Mouse (Mus musculus): ENCODE results near the gene Cfap46. TPM values are rescaled to one million over a fixed set of nuclear protein-coding genes. Genes with fewer than 3 reads are reported as not detected.
"Not testable (repeated sequence)": the region's sequence is repeated elsewhere in the genome, so short reads cannot be mapped to it uniquely, and the experiment has no call there.

Cfap46 gene
- polyA plus RNA-seq, 2 experiments, result 0.17 to 0.31 TPM

DNA sequence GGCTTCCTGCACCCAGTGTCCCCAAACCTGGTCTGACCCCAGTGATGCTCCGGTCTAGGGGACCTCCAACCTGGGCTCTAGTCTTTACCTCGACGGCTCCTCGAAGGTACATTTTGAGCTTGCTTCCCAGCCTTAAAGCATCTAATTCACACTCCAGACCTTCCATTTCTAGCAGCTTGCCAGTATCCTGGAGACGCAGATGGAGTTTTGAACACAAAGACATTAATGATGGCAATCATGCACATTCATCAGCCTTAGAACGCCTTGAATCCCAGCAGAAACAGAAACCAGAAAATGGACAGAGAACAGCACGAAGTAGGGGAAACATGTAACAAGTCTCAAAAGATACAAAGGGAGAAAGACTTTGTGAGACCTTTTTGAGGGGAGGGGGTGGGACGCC is 16.7 kb downstream of the Cfap46 start:
- no peaks in the 10 kb centered on the region for H3K36me3 ChIP-seq (ENCODE audit: control insufficient read depth, insufficient read depth, low read length)
- ATAC-seq (ENCODE audit: low FRiP score, low read depth) (no peak), DNase-seq (ENCODE audit: low spot score) (no peak)
- H3K4me2 ChIP-seq (replicated peaks; ENCODE audit: low read depth, low read length, severe bottlenecking), result no peak overlapping the region
- 81% methylated on average over 8 of the region's 8 CpGs for WGBS
- H3K4me1 ChIP-seq (ENCODE audit: control insufficient read depth, insufficient read depth, low read length), result no peaks in the 10 kb centered on the region
- no peak for TF ChIP-seq POLR2A (IDR thresholded peaks at IDR 0.05; ENCODE audit: borderline replicate concordance, extremely low read depth, insufficient read depth, insufficient read length)
- no peaks in the 10 kb centered on the region for H3K9me3 ChIP-seq (ENCODE audit: control insufficient read depth, low read length)
- no peaks in the 10 kb centered on the region for H3K27me3 ChIP-seq (ENCODE audit: control insufficient read depth, insufficient read depth, low read length)
- no peak overlapping the region for H3K4me3 ChIP-seq (replicated peaks; ENCODE audit: low read length)
- no peak overlapping the region for H3K27ac ChIP-seq (replicated peaks; ENCODE audit: low read depth, low read length)
- no peak overlapping the region for H3K9ac ChIP-seq (ENCODE audit: low read depth, low read length, severe bottlenecking)

DNA sequence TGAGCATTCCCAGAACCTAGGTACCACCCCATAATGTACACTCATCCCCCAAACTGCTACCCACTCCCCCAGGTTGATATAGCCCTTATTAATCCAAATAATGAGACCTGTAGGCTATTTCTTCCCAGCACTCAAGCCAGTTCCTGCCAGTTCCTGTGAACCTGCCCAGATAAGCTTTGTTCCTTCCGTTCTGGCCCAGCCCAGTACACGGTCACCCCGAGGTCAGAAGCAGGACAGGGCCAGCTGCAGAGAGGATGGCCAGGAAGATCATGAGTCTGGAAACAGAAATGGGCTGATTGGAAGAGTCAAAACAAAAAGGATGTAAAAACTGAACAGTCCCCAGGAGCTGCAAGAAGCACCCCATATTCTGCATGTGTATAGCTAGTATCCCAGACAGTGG is 20.3 kb downstream of the Cfap46 start:
- 74% methylated on average over 3 of the region's 3 CpGs for WGBS
- Histone ChIP-seq H3K27me3 (ENCODE audit: control insufficient read depth, insufficient read depth, low read length) (no peaks in the 10 kb centered on the region), H3K4me2 (replicated peaks; ENCODE audit: low read depth, low read length, severe bottlenecking) (no peak overlapping the region), H3K9ac (ENCODE audit: low read depth, low read length, severe bottlenecking) (no peak overlapping the region), H3K4me3 (replicated peaks; ENCODE audit: low read length) (no peak overlapping the region), H3K4me1 (ENCODE audit: control insufficient read depth, insufficient read depth, low read length) (no peaks in the 10 kb centered on the region), H3K36me3 (ENCODE audit: control insufficient read depth, insufficient read depth, low read length) (no peaks in the 10 kb centered on the region), H3K9me3 (ENCODE audit: control insufficient read depth, low read length) (no peaks in the 10 kb centered on the region), H3K27ac (replicated peaks; ENCODE audit: low read depth, low read length) (no peak overlapping the region)
- TF ChIP-seq POLR2A (IDR thresholded peaks at IDR 0.05; ENCODE audit: borderline replicate concordance, extremely low read depth, insufficient read depth, insufficient read length), result no peak
- no peak for ATAC-seq (ENCODE audit: low FRiP score, low read depth)
- DNase-seq (ENCODE audit: low spot score), result no peak

DNA sequence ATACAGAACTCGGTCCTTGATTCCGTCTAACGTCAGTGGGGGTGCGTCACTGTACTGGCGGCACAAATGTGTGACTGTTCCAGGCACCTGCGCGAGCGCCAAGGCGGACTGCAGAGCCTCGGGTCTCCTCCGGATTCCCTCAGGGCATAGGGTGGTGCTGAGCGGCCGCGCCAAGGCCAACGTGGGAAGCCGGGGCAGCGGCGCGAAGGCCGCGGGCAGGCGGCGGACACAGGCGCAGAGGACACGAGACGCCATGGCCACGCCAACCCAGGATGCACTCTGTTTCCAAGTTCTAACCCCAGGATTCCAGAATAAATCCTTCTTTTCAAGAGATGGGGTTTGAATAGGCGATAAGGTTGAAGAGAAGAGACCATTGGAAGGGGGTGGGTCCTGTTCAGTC is 23.7 kb downstream of the Cfap46 start:
- H3K9ac ChIP-seq (ENCODE audit: low read depth, low read length, severe bottlenecking); ATAC-seq (ENCODE audit: low FRiP score, low read depth); DNase-seq (ENCODE audit: low spot score); H3K27ac ChIP-seq (replicated peaks; ENCODE audit: low read depth, low read length); H3K9me3 ChIP-seq (ENCODE audit: control insufficient read depth, low read length); H3K4me3 ChIP-seq (replicated peaks; ENCODE audit: low read length); H3K27me3 ChIP-seq (ENCODE audit: control insufficient read depth, insufficient read depth, low read length); H3K36me3 ChIP-seq (ENCODE audit: control insufficient read depth, insufficient read depth, low read length); H3K4me1 ChIP-seq (ENCODE audit: control insufficient read depth, insufficient read depth, low read length); H3K4me2 ChIP-seq (replicated peaks; ENCODE audit: low read depth, low read length, severe bottlenecking): not testable (repeated sequence)
- WGBS, result 93% methylated on average over 18 of the region's 28 CpGs

DNA sequence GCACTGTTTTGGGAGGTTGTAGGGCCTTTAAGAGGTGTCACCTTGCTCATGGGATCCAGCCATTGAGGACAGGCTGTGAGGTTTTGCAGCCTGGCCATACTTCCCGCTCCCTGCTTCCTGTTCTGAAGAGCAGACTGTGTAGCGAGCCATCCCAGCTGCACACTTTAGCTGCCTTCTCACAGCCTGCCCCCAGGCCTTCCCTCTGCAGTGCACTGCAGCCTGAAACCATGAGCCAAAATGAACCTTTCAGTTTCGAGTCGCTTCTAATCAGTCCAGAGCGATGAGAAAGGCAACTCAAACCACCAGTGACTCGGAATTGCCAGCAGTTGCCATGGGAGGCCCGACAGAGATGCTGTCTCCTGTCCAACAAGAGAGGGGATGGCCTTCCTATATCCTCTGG is 33.9 kb downstream of the Cfap46 start:
- H3K36me3 ChIP-seq (ENCODE audit: control insufficient read depth, insufficient read depth, low read length), result no peaks in the 10 kb centered on the region
- no peak overlapping the region for H3K4me3 ChIP-seq (replicated peaks; ENCODE audit: low read length)
- 70% methylated on average over 7 of the region's 7 CpGs for WGBS
- H3K4me2 ChIP-seq (replicated peaks; ENCODE audit: low read depth, low read length, severe bottlenecking), result no peak overlapping the region
- no peak overlapping the region for H3K27ac ChIP-seq (replicated peaks; ENCODE audit: low read depth, low read length)
- TF ChIP-seq POLR2A (IDR thresholded peaks at IDR 0.05; ENCODE audit: borderline replicate concordance, extremely low read depth, insufficient read depth, insufficient read length), result no peak
- ATAC-seq (ENCODE audit: low FRiP score, low read depth), result no peak
- DNase-seq (ENCODE audit: low spot score), result no peak
- no peak overlapping the region for H3K9ac ChIP-seq (ENCODE audit: low read depth, low read length, severe bottlenecking)
- no peaks in the 10 kb centered on the region for H3K9me3 ChIP-seq (ENCODE audit: control insufficient read depth, low read length)
- H3K27me3 ChIP-seq (ENCODE audit: control insufficient read depth, insufficient read depth, low read length), result no peaks in the 10 kb centered on the region
- H3K4me1 ChIP-seq (ENCODE audit: control insufficient read depth, insufficient read depth, low read length), result no peaks in the 10 kb centered on the region

GRCm38 (mm10) chr7:139648107-139648824 is 35.4 kb downstream of the Cfap46 start:
- no peak for TF ChIP-seq POLR2A (IDR thresholded peaks at IDR 0.05; ENCODE audit: borderline replicate concordance, extremely low read depth, insufficient read depth, insufficient read length)
- WGBS, result 48% methylated on average over 9 of the region's 10 CpGs

DNA sequence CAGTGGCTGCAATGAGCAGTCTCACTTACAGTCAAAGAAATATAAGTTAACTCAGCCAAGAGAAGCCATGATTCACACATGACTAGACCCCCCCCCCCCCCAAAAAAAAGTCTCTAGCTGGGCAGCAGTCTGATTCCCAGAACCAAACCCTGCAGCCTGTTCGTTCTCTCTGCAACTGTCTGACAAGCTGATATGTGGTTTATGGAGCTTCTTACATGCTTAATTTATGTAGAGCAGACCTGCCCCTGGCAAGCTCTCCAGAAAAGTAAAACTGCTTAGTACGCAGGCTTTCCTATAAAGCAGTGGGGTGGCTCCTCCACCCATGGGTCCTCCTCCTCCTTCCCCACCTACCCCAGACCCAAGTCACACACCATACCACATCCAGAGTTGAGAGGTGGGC is 50.2 kb downstream of the Cfap46 start:
- TF ChIP-seq POLR2A (IDR thresholded peaks at IDR 0.05; ENCODE audit: borderline replicate concordance, extremely low read depth, insufficient read depth, insufficient read length), result no peak
- Histone ChIP-seq H3K27ac (replicated peaks; ENCODE audit: low read depth, low read length) (no peak overlapping the region), H3K4me1 (ENCODE audit: control insufficient read depth, insufficient read depth, low read length) (no peaks in the 10 kb centered on the region), H3K27me3 (ENCODE audit: control insufficient read depth, insufficient read depth, low read length) (no peaks in the 10 kb centered on the region), H3K9me3 (ENCODE audit: control insufficient read depth, low read length) (no peaks in the 10 kb centered on the region), H3K36me3 (ENCODE audit: control insufficient read depth, insufficient read depth, low read length) (no peaks in the 10 kb centered on the region), H3K9ac (ENCODE audit: low read depth, low read length, severe bottlenecking) (no peak overlapping the region), H3K4me3 (replicated peaks; ENCODE audit: low read length) (no peak overlapping the region), H3K4me2 (replicated peaks; ENCODE audit: low read depth, low read length, severe bottlenecking) (no peak overlapping the region)
- 41% methylated on average over 2 of the region's 2 CpGs for WGBS
- no peak for DNase-seq (ENCODE audit: low spot score)
- ATAC-seq (ENCODE audit: low FRiP score, low read depth), result no peak

More at GRCm38 (mm10) chr7:139648107-139648824, 35.4 kb downstream of the Cfap46 start:
- Histone ChIP-seq H3K4me1 (ENCODE audit: control insufficient read depth, insufficient read depth, low read length) (no peaks in the 10 kb centered on the region), H3K9ac (ENCODE audit: low read depth, low read length, severe bottlenecking) (no peak overlapping the region), H3K4me2 (replicated peaks; ENCODE audit: low read depth, low read length, severe bottlenecking) (no peak overlapping the region), H3K27me3 (ENCODE audit: control insufficient read depth, insufficient read depth, low read length) (no peaks in the 10 kb centered on the region), H3K36me3 (ENCODE audit: control insufficient read depth, insufficient read depth, low read length) (no peaks in the 10 kb centered on the region), H3K4me3 (replicated peaks; ENCODE audit: low read length) (no peak overlapping the region), H3K27ac (replicated peaks; ENCODE audit: low read depth, low read length) (no peak overlapping the region), H3K9me3 (ENCODE audit: control insufficient read depth, low read length) (no peaks in the 10 kb centered on the region)
- ATAC-seq (ENCODE audit: low FRiP score, low read depth), result no peak
- peak; percentile 96 for DNase-seq (ENCODE audit: low spot score)
